Mouse (Mus musculus): ENCODE measurements at regions not wholly inside any gene's neighbourhood (a gene's known extent, or its start where the extent isn't known, plus 50 kb on each side); places are given as distances from the start of the nearest gene placed in this dataset.

DNA sequence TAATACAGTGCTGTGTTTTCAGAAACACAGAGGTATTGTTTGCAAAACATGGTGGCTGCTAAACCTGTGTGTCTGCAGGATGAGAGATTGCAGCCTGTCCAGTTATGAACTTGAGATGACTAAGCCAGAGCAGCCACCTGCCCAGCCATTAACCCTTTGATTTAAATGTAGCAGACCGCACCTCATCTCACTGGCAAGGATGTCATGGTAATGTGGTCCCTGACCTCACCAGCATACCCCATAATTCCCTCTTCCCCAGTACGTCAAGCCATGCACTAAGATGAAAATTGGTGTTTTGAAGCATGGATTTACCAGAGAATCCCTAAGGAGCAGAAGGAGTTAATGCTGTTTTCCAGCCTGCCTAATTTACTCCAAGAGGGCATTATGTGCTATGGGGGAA is 128.5 kb upstream of the Chl1 start:
- no peak for ATAC-seq (replicated peaks; ENCODE audit: poor library complexity)

DNA sequence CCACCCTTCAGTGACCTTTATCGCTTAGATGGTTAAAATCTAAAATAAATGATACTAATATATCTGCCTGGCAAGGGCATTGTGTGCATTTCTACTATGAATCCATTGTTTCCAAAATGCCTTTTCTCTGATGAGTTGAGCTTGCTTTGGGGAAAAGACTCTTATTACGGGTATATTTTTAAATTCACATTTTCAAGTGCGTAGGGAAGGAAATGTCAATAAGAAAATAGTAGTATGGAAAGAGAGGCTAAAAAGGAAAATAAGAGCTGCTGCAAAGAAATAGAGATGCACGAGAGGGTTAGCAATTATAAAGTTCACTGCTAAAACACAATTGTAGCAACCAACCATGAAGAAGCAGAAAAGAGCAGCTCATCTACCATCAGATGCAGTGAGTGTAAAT is 123.8 kb upstream of the Chl1 start:
- no peak for ATAC-seq (replicated peaks; ENCODE audit: poor library complexity)

- no peak for ATAC-seq (replicated peaks; ENCODE audit: poor library complexity)
Measured at GRCm38 (mm10) chr6:103405961-103406360, 104.4 kb upstream of the Chl1 start.

DNA sequence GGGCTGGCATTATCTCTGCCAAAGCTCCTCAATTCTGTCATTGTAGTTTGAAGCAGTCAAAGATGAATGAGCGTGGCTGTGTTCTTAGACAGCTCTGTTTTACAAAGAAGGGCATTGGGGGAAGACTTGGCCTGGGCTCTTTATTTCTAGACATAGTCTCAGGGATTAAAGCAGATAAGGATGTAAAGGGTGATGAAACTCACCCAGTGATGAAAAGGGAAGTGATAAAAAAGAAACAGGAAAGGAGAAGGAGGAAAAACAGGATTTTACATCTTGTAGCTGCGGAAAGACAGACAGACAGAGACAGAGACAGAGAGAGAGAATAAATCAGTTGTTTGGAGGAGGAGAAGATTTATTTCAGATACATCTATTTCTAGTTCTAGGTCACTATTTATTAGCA is 95.5 kb upstream of the Chl1 start:
- ATAC-seq (replicated peaks; ENCODE audit: poor library complexity), result peak; percentile 57; the same call in 1 of the 2 replicates

DNA sequence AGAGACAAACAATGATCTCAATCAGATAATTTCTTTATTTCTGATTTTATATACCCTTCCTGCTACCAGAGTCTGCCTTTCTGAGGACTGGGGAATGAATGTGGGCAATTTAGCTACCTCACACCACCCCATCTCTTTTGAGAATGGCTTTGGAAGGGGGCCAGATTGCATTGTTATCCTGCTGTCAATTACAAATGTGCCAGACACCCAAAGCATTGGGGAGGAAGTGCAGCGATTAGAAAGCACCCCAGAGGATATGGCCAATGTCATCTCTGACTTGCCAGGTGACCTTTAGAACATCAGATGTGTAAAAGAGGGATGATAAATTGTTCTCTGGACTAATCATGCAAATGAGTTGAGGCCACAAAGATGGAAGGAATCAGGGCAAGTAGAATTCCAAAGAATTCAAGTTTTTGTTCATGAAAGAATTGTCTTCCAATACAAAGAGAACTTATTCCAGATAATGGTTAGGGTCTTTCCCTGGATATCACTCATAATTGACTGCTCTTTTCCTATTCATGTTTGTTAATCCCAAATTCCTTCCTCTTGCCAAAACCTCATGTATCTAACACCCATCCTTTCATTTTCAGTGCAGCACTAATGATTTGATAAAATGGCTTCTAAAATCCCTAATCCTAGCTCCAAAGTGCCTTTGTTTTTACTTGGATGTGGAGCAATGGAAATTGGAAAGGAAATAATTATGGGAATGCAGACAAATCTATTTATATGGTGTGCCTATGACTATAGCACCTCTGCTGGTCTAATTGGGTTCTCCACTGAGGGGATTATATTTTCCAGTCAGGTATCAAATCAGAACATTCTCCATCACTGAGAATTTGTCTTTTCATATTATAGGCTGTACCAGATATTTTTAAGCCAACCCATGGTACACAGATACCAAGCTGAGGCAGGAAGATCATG is 89.1 kb upstream of the Chl1 start:
- no peak for ATAC-seq (replicated peaks; ENCODE audit: poor library complexity)

GRCm38 (mm10) chr6:103430933-103431594 is 79.3 kb upstream of the Chl1 start:
- no peak for ATAC-seq (replicated peaks; ENCODE audit: poor library complexity)

DNA sequence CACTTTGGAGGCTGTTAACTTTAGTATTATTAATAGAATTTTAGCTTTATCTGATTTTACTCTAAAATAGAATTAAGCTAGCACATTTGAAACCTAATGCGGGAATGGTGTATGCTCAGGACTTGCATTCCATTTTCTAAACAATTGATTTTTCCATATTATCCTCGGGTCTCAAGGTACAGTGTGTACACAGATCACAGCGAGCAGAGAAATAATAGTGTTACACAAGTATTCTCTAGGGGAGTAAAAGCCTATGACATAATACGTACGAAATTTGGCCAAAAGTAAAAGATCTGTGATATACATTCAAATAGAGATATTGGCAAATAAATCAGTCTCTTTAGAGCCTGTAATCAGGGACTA is 78.8 kb upstream of the Chl1 start:
- ATAC-seq (replicated peaks; ENCODE audit: poor library complexity), result no peak
